Mouse (Mus musculus) hindbrain, embryonic 14.5 days (tissue): ENCODE measurements at regions not wholly inside any gene's neighbourhood (a gene's known extent, or its start where the extent isn't known, plus 50 kb on each side); places are given as distances from the start of the nearest gene placed in this dataset.

Source experiments
- ATAC-seq: fragments of 200-750 bp; cut with Nextera tagmentation; 2 replicates; pipeline ENCODE4 v1.8.0; 2017; ENCODE audit warnings: moderate number of reproducible peaks, mild to moderate bottlenecking, moderate TSS enrichment, moderate library complexity; ENCODE audit not compliant: low FRiP score
- DNase-seq: peaks from one replicate; pipeline ENCODE4 v3.0.0-alpha.2; 2015; ENCODE audit warnings: low spot score
- H3K27ac ChIP-seq: fragments of 300-500 bp; sonication (generic); 2 replicates; pipeline ENCODE4 v1.5.1; 2014; ENCODE audit warnings: mild to moderate bottlenecking, moderate library complexity
- H3K27me3 ChIP-seq: fragments of 300-500 bp; sonication (generic); 2 replicates; pipeline ENCODE4 v1.6.1; 2014; ENCODE audit warnings: mild to moderate bottlenecking, low read length, mixed read lengths; ENCODE audit not compliant: control insufficient read depth, insufficient read depth
- H3K36me3 ChIP-seq: fragments of 300-500 bp; sonication (generic); replicated peaks from 2 replicates; pipeline ENCODE4 v1.6.1; 2014; ENCODE audit not compliant: control insufficient read depth, insufficient read depth
- H3K4me1 ChIP-seq: fragments of 300-500 bp; sonication (generic); replicated peaks from 2 replicates; pipeline ENCODE4 v1.6.1; 2014; ENCODE audit warnings: antibody characterized with exemption, low read length, mixed read lengths; ENCODE audit not compliant: control insufficient read depth, insufficient read depth
- H3K4me2 ChIP-seq: fragments of 300-500 bp; sonication (generic); replicated peaks from 2 replicates; pipeline ENCODE4 v1.6.1; 2014; ENCODE audit warnings: mild to moderate bottlenecking, moderate library complexity
- H3K4me3 ChIP-seq: fragments of 300-500 bp; sonication (generic); replicated peaks from 2 replicates; pipeline ENCODE4 v1.5.1; 2014; ENCODE audit warnings: mild to moderate bottlenecking, low read length
- H3K9ac ChIP-seq: fragments of 300-500 bp; sonication (generic); 2 replicates; pipeline ENCODE4 v1.6.1; 2014
- H3K9me3 ChIP-seq: fragments of 300-500 bp; sonication (generic); 2 replicates; pipeline ENCODE4 v1.6.1; 2016; ENCODE audit warnings: low read length; ENCODE audit not compliant: control insufficient read depth
- WGBS: fragments of 180-500 bp; shearing (Covaris S2); extraction: QIAGEN DNeasy Blood & Tissue Kit; methylation state at CpG from one replicate; pipeline ENCODE4 v1.1.7; 2014; 5-methylcytosine and 5-hydroxymethylcytosine counted together

GRCm38 (mm10) chr2:75406721-75407455 lies 252.2 kb upstream of the Hnrnpa3 start:
- H3K9ac ChIP-seq, result no peak overlapping the region
- WGBS, result 66% methylated on average over 6 of the region's 6 CpGs
- H3K4me3 ChIP-seq, result no peak overlapping the region
- H3K27me3 ChIP-seq, result no peaks in the 10 kb centered on the region
- ATAC-seq, result no peak
- H3K9me3 ChIP-seq, result no peaks in the 10 kb centered on the region
- DNase-seq, result no peak
- H3K36me3 ChIP-seq, result no peaks in the 10 kb centered on the region
- H3K4me2 ChIP-seq, result no peak overlapping the region
- no peak overlapping the region for H3K27ac ChIP-seq
- H3K4me1 ChIP-seq, result peaks cover 16% of the 10 kb centered on the region; the same call in 1 of the 2 replicates

- Histone ChIP-seq H3K27ac (no peak overlapping the region), H3K9me3 (no peaks in the 10 kb centered on the region), H3K4me2 (no peak overlapping the region), H3K4me1 (peaks cover 16% of the 10 kb centered on the region; the same call in 1 of the 2 replicates), H3K36me3 (no peaks in the 10 kb centered on the region), H3K4me3 (no peak overlapping the region), H3K9ac (no peak overlapping the region), H3K27me3 (no peaks in the 10 kb centered on the region)
- 70% methylated on average over 4 of the region's 4 CpGs for WGBS
- ATAC-seq, result no peak
- no peak for DNase-seq
These were observed 251.5 kb upstream of the Hnrnpa3 start for GRCm38 (mm10) chr2:75407560-75407959.

GRCm38 (mm10) chr2:75408016-75408415 lies 251.0 kb upstream of the Hnrnpa3 start:
- DNase-seq (no peak), ATAC-seq (no peak)
- H3K4me3 ChIP-seq, result no peak overlapping the region
- no peaks in the 10 kb centered on the region for H3K9me3 ChIP-seq
- H3K4me1 ChIP-seq, result peaks cover 14% of the 10 kb centered on the region; the same call in 1 of the 2 replicates
- H3K36me3 ChIP-seq, result no peaks in the 10 kb centered on the region
- H3K9ac ChIP-seq, result no peak overlapping the region
- no peak overlapping the region for H3K27ac ChIP-seq
- no peaks in the 10 kb centered on the region for H3K27me3 ChIP-seq
- H3K4me2 ChIP-seq, result no peak overlapping the region
- 92% methylated on average over 2 of the region's 2 CpGs for WGBS

- Histone ChIP-seq H3K9me3 (no peaks in the 10 kb centered on the region), H3K27ac (no peak overlapping the region), H3K4me3 (no peak overlapping the region), H3K36me3 (no peaks in the 10 kb centered on the region), H3K9ac (no peak overlapping the region), H3K27me3 (no peaks in the 10 kb centered on the region), H3K4me1 (no peaks in the 10 kb centered on the region; the same call in 1 of the 2 replicates), H3K4me2 (no peak overlapping the region)
- DNase-seq (no peak), ATAC-seq (no peak)
- 89% methylated on average over 7 of the region's 7 CpGs for WGBS
These were observed 249.3 kb upstream of the Hnrnpa3 start for GRCm38 (mm10) chr2:75409806-75410205.

DNA sequence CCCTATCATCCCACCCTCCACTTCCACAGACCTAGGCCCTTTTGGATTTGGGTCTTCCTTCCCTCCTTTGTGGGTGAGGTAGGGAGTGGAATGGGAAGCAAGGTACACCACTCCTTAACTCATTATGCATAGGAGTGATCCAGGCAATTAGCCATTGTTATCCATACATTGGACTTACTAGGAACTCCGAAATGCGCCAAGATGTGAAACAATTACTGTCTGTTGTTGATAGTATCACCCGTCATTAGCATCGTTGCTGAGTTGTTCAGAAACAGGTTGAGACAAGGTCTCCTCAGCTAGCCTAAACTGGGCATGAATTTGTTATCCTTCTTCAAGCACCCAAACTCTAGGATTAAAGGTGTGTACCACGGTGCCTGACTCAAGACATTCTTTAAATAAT lies 246.3 kb upstream of the Hnrnpa3 start:
- DNase-seq, result no peak
- Histone ChIP-seq H3K27me3 (no peaks in the 10 kb centered on the region), H3K9ac (no peak overlapping the region), H3K4me3 (no peak overlapping the region), H3K9me3 (no peaks in the 10 kb centered on the region), H3K36me3 (no peaks in the 10 kb centered on the region), H3K4me2 (no peak overlapping the region), H3K27ac (no peak overlapping the region), H3K4me1 (no peaks in the 10 kb centered on the region)
- 86% methylated on average over 5 of the region's 5 CpGs for WGBS
- ATAC-seq, result no peak

GRCm38 (mm10) chr2:75418689-75419088 lies 240.4 kb upstream of the Hnrnpa3 start:
- H3K36me3 ChIP-seq, result no peaks in the 10 kb centered on the region
- no peak overlapping the region for H3K27ac ChIP-seq
- 81% methylated on average over 2 of the region's 2 CpGs for WGBS
- no peak overlapping the region for H3K4me2 ChIP-seq
- ATAC-seq (no peak), DNase-seq (no peak)
- H3K4me3 ChIP-seq, result no peak overlapping the region
- H3K9me3 ChIP-seq, result no peaks in the 10 kb centered on the region
- H3K4me1 ChIP-seq, result peaks cover 12% of the 10 kb centered on the region
- H3K9ac ChIP-seq, result no peak overlapping the region
- no peaks in the 10 kb centered on the region for H3K27me3 ChIP-seq

DNA sequence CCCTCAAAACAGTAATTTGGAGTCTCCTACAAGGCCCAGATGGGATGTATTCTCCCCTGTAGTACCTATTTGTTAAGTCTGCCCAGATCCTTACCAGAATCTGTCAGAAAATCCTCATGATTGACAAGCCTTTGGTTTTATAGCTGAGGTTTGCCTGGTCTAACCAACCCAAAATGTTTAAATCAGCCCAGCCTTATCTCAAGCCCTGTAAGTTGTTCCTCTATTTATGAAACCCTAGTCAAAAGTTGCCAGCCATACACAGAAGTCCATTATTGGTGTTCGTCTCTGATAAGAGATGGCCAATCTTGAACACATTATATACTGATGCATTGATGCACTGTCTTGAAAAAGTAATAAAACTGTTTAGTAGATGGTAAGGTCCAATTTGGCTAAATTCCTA lies 239.9 kb upstream of the Hnrnpa3 start:
- Histone ChIP-seq H3K36me3 (no peaks in the 10 kb centered on the region), H3K4me2 (no peak overlapping the region), H3K27ac (no peak overlapping the region), H3K9me3 (no peaks in the 10 kb centered on the region), H3K9ac (no peak overlapping the region), H3K4me3 (no peak overlapping the region), H3K4me1 (peaks cover 17% of the 10 kb centered on the region), H3K27me3 (no peaks in the 10 kb centered on the region)
- ATAC-seq (no peak), DNase-seq (no peak)
- 98% methylated on average over 1 of the region's 1 CpGs for WGBS

GRCm38 (mm10) chr2:75422798-75423685 lies 236.0 kb upstream of the Hnrnpa3 start:
- H3K27ac ChIP-seq, result peak overlapping the region; percentile 88
- peak overlapping the region; percentile 17; the same call in 1 of the 2 replicates for H3K4me2 ChIP-seq
- H3K4me3 ChIP-seq, result no peak overlapping the region
- no peaks in the 10 kb centered on the region for H3K36me3 ChIP-seq
- WGBS, result 46% methylated on average over 20 of the region's 20 CpGs
- ATAC-seq (peak; percentile 46; the same call in 1 of the 2 replicates), DNase-seq (no peak)
- peak overlapping the region; percentile 36; the same call in 1 of the 2 replicates for H3K9ac ChIP-seq
- H3K9me3 ChIP-seq, result no peaks in the 10 kb centered on the region
- peaks cover 37% of the 10 kb centered on the region for H3K4me1 ChIP-seq
- no peaks in the 10 kb centered on the region for H3K27me3 ChIP-seq

DNA sequence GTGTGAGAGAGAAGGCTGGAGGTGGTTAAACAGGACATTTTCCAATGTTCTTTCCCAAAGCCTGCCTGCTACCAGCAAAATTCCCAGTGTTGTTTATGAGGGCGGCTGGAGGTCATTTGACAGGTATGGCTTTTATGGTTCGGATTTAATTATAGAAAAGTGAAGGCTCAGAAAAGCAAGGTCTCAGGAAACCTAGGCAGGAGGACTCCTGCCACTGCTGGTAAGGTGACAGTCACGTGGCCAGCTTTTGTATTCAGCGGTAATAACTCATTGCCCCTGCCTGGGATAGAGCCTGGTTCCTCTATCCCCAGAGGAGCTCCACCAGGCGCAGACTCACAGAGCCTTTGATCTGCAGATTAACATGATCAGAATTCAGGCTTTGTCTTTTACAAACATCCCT lies 235.2 kb upstream of the Hnrnpa3 start:
- H3K27me3 ChIP-seq, result no peaks in the 10 kb centered on the region
- peaks cover 37% of the 10 kb centered on the region for H3K4me1 ChIP-seq
- peak overlapping the region; percentile 36 for H3K9ac ChIP-seq
- peak; percentile 86 for ATAC-seq
- DNase-seq, result peak; percentile 52
- peak overlapping the region; percentile 88 for H3K27ac ChIP-seq
- peak overlapping the region; percentile 28; the same call in 1 of the 2 replicates for H3K4me2 ChIP-seq
- 19% methylated on average over 5 of the region's 5 CpGs for WGBS
- H3K9me3 ChIP-seq, result no peaks in the 10 kb centered on the region
- no peaks in the 10 kb centered on the region for H3K36me3 ChIP-seq
- no peak overlapping the region for H3K4me3 ChIP-seq
